Mouse (Mus musculus) brain, embryonic 14.5 days (tissue): ENCODE measurements around the gene Megf11.

ENCODE experiments used
- CTCF ChIP-seq: fragments of 200-500 bp; IDR thresholded peaks from 2 replicates; pipeline ENCODE4 v1.5.1; 2012; ENCODE audit warnings: inconsistent platforms, mild to moderate bottlenecking, moderate library complexity, borderline replicate concordance; ENCODE audit not compliant: insufficient read depth, insufficient read length; ENCODE audit errors: extremely low read depth
- POLR2A ChIP-seq: fragments of 200-500 bp; IDR thresholded peaks from 2 replicates; pipeline ENCODE4 v1.6.1; 2012; ENCODE audit warnings: mild to moderate bottlenecking, inconsistent platforms, borderline replicate concordance; ENCODE audit not compliant: poor library complexity, insufficient read depth, insufficient read length, severe bottlenecking; ENCODE audit errors: extremely low read depth

DNA sequence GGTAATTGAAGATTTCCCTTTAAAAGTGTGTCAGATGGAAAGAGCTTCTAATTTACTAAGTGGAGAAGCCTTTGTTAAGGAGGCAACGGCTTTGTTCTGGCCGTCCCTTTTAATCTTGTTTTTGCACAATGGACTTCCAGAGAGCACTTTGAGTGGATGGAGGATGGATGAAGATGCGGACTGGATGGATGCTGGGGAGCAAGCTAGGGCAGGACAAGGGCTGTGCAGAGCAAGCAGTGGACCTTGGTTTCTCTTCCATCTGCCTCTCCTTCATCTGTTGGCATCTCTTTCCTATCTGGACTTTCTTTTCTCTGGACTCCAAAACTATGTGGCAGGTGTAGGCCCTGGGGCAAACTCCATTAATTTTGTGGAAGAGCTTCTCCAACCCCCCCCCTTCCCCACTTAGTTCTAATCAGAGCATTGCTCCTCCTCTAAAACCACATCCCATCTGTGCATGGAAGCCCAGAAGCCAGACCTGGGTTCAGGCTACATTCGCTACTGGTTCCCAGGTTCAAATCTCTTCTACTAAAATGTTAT lies 135.4 kb downstream of the Megf11 start:
- TF ChIP-seq POLR2A: no peak
- TF ChIP-seq CTCF: no peak
